Mouse (Mus musculus) C2C12 (cell line): ENCODE measurements around the gene Cep89. TPM values are rescaled to one million over a fixed set of nuclear protein-coding genes. Genes with fewer than 3 reads are reported as not detected.

Source experiments
- H3K27me3 ChIP-seq: one replicate; pipeline ENCODE4 v1.6.1; 2011; ENCODE audit not compliant: control insufficient read depth, insufficient read depth, insufficient read length
- H3K36me3 ChIP-seq: one replicate; pipeline ENCODE4 v1.6.1; 2011; ENCODE audit not compliant: control insufficient read depth, insufficient read depth
- H3K4me3 ChIP-seq: one replicate; pipeline ENCODE4 v1.5.1; 2011; ENCODE audit warnings: mild to moderate bottlenecking, control low read depth; ENCODE audit not compliant: poor library complexity, insufficient read depth, severe bottlenecking
- H3K79me2 ChIP-seq: one replicate; pipeline ENCODE4 v1.6.1; 2011; ENCODE audit not compliant: control insufficient read depth, insufficient read depth
- H3K79me3 ChIP-seq: one replicate; pipeline ENCODE4 v1.6.1; 2011; ENCODE audit warnings: low read depth, control low read depth
- H3ac ChIP-seq: one replicate; pipeline ENCODE3; 2011; ENCODE audit warnings: low read depth; ENCODE audit not compliant: control insufficient read depth, insufficient read length
- CEBPB ChIP-seq: IDR thresholded peaks from one replicate; pipeline ENCODE4 v1.6.1; 2011; ENCODE audit warnings: low read depth, mild to moderate bottlenecking, control low read depth, moderate library complexity
- CTCF ChIP-seq: IDR thresholded peaks from one replicate; pipeline ENCODE4 v1.5.1; 2011; ENCODE audit not compliant: control insufficient read depth, insufficient read depth, insufficient read length
- FOSL1 ChIP-seq: IDR thresholded peaks from one replicate; pipeline ENCODE4 v1.8.0; 2011; ENCODE audit warnings: mild to moderate bottlenecking, low read length; ENCODE audit not compliant: poor library complexity, insufficient read depth, severe bottlenecking
- MAX ChIP-seq: IDR thresholded peaks from one replicate; pipeline ENCODE4 v1.6.1; 2011; ENCODE audit warnings: mild to moderate bottlenecking, control low read depth
- MYOD1 ChIP-seq: IDR thresholded peaks from one replicate; pipeline ENCODE4 v1.6.1; 2011; ENCODE audit warnings: low read depth; ENCODE audit not compliant: control insufficient read depth, insufficient read length
- MYOG ChIP-seq: IDR thresholded peaks from one replicate; pipeline ENCODE4 v1.6.1; 2011; ENCODE audit not compliant: control insufficient read depth, insufficient read length; ENCODE audit errors: extremely low read depth
- USF1 ChIP-seq: IDR thresholded peaks from one replicate; pipeline ENCODE4 v1.6.1; 2011; ENCODE audit warnings: low read depth, mild to moderate bottlenecking, control low read depth, moderate library complexity
- polyA plus RNA-seq: library from polyadenylated mRNA; unstranded; fragments of >200 nt; fragmentation: generic; extraction: Trizol; gene quantifications from one replicate; pipeline ENCODE4 v1.2.1, GENCODE M21; 2012; ENCODE audit warnings: missing spikeins

The Cep89 gene
- polyA plus RNA-seq, 1 experiment: 20.5 TPM

DNA sequence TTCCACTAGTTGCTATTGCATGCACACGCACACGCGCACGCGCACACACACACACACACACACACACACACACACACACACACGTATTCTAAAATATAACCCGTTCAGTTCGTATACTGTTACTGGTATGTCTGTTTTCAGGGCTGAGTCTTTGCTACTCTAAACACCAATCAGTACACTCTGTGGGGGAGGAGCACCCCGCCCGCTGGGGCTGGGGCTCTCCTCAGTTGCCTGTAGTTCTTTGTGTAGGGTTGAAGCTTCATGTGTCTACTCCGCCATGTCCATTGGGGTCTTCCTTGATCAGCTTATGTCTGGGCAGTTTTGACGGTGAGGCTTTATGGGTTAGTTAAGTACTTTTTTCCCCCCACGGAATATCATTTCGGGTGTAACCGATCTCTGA is 43.5 kb upstream of the Cep89 start:
- H3K27me3 ChIP-seq: no peaks in the 10 kb centered on the region
- TF ChIP-seq MYOD1 (no peak), CTCF (no peak), CEBPB (no peak), USF1 (no peak), MAX (no peak), FOSL1 (no peak), MYOG (no peak)
- no peaks in the 10 kb centered on the region for H3K79me3 ChIP-seq
- no peak overlapping the region for H3K4me3 ChIP-seq
- H3K36me3 ChIP-seq: no peaks in the 10 kb centered on the region
- H3ac ChIP-seq: no peak overlapping the region
- H3K79me2 ChIP-seq: no peaks in the 10 kb centered on the region

DNA sequence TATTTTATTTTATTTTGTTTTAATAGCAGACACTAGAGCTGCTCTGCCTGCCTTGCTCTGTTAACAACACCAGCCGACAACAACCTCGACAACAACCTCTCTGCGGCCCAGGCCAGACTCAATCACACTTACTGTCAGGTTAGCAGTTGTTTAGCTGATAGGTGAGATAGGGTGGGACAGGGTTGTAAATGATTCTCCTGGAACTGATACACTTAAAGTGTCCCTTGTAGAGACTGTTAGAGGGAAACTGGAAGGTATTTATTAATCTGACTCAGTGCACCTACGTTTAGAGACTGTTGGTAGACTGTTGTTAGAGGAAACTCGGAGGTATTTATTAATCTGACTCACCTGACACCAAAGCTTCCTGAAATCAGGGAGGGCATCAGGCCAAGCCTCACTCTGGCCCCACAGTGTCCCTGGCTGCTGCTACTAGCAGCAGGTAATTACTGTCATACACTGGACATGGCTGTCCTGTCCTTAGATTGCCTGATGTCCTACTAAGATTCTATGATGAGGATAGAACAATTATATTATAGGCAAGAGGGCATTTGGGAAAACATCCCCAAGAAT is 41.4 kb upstream of the Cep89 start:
- no peaks in the 10 kb centered on the region for H3K79me2 ChIP-seq
- no peaks in the 10 kb centered on the region for H3K36me3 ChIP-seq
- no peak overlapping the region for H3ac ChIP-seq
- H3K4me3 ChIP-seq: no peak overlapping the region
- H3K79me3 ChIP-seq: no peaks in the 10 kb centered on the region
- H3K27me3 ChIP-seq: no peaks in the 10 kb centered on the region
- TF ChIP-seq MYOD1 (no peak), USF1 (no peak), MAX (no peak), CEBPB (no peak), FOSL1 (no peak), MYOG (no peak)

DNA sequence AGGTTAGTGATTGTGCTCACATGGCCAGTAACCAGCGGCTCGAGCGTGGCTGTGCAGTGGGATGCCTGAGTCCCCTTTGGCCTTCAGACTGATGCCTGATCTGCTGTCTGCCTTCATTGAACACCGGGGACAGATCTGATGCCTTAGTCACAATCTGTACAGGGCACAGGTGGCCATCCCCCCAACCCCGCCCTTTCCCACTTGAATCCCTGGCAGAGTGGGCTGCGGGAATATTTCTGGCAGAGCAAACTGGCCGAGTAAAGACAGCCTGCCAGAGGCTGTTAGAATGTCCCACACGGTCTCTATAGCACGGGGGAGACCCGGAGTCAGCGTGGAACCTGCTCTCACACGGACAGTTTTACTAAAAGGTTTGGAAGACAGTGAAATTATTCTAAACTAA is 39.2 kb upstream of the Cep89 start:
- no peak overlapping the region for H3ac ChIP-seq
- no peaks in the 10 kb centered on the region for H3K36me3 ChIP-seq
- H3K79me2 ChIP-seq: no peaks in the 10 kb centered on the region
- H3K79me3 ChIP-seq: no peaks in the 10 kb centered on the region
- no peak for TF ChIP-seq CTCF
- no peak for TF ChIP-seq FOSL1
- no peak for TF ChIP-seq USF1
- TF ChIP-seq CEBPB: no peak
- no peak for TF ChIP-seq MYOD1
- TF ChIP-seq MAX: no peak
- no peak for TF ChIP-seq MYOG
- H3K27me3 ChIP-seq: no peaks in the 10 kb centered on the region
- H3K4me3 ChIP-seq: no peak overlapping the region

DNA sequence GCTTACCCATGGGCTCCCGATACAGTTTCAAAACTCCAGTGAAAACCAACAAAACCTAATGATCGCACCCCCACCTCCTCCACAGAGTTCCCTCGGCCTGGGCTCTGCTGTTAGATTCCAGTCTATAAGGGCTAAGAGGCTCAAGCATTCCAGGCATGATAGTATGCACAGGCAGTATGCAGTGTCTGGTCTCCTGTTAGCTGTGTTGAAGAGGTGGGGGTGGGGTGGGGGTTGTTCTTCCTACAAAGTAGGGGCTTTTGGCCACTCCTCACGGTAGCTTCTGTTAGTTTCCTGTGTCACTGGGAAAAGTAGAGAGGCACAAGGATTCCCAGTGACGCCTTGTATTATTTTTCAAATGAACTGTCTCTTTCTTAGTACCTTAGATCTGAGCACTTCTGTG is 34.6 kb upstream of the Cep89 start:
- Histone ChIP-seq H3ac (no peak overlapping the region), H3K36me3 (no peaks in the 10 kb centered on the region), H3K27me3 (no peaks in the 10 kb centered on the region), H3K79me2 (no peaks in the 10 kb centered on the region), H3K4me3 (no peak overlapping the region), H3K79me3 (no peaks in the 10 kb centered on the region)
- TF ChIP-seq USF1: no peak
- TF ChIP-seq MYOD1: no peak
- no peak for TF ChIP-seq CEBPB
- TF ChIP-seq CTCF: no peak
- no peak for TF ChIP-seq MAX
- no peak for TF ChIP-seq MYOG
- no peak for TF ChIP-seq FOSL1

DNA sequence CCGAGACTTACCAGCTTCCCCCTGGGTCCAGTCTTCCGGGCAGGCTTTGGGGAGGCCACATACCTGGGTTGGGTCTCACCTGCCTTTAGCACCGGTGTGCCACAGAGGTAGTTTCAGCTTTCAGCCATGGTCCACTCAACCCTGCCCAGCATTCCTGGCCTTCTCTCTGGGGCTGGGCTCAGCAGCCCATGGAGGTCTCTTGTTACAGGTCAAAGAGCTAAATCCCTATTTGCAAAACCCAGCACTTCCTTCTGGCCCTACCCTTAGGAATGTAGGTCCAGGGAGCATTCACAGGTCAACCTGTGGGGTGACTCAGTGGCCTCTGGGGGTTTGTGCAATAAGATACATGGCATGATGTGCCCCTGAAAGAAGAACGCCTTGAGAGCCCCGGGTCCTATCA is 34.0 kb upstream of the Cep89 start:
- Histone ChIP-seq H3K36me3 (no peaks in the 10 kb centered on the region), H3K79me2 (no peaks in the 10 kb centered on the region), H3K4me3 (no peak overlapping the region), H3K27me3 (no peaks in the 10 kb centered on the region), H3ac (no peak overlapping the region), H3K79me3 (no peaks in the 10 kb centered on the region)
- TF ChIP-seq MAX: no peak
- no peak for TF ChIP-seq FOSL1
- peak; percentile 69 for TF ChIP-seq CEBPB
- no peak for TF ChIP-seq CTCF

DNA sequence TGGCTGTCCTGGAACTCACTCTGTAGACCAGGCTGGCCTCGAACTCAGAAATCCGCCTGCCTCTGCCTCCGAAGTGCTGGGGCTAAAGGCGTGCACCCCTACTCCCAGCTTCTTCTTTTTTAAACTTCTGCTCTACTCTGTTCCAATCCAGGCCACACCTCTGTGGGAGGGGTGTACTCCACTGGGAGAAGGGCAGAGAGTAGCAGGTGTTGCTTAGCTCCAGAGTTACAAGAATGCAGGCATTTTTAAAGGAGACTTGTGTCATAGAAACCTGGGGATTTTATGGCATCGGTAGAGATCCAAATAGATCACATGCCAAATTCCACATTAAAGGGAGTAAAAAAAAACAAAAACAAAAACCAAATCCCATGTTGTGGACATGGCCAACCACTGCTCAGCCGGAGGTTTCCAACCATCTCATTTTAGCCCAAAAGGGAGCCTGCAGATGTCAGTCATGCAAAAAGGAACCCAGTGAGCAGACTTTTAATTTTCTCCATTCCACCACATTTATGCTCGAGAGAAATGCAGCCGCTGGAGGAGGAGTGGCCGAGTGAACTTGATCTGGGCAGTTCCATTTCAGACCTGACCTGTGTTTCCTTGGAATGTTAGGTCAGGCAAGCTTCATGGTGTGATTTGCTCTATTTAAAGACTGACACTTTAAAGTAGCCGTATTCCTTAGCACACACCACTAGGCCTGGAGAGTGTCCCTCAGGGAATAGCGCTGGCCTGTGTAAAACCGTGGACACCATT is 31.5 kb upstream of the Cep89 start:
- Histone ChIP-seq H3ac (no peak overlapping the region), H3K4me3 (no peak overlapping the region)

More for the DNA sequence above, 31.5 kb upstream of the Cep89 start:
- no peaks in the 10 kb centered on the region for H3K79me2 ChIP-seq
- no peaks in the 10 kb centered on the region for H3K79me3 ChIP-seq
- no peak for TF ChIP-seq MYOG
- TF ChIP-seq MYOD1: no peak
- TF ChIP-seq CTCF: no peak
- TF ChIP-seq USF1: no peak
- TF ChIP-seq FOSL1: no peak
- no peak for TF ChIP-seq CEBPB
- no peak for TF ChIP-seq MAX
- H3K27me3 ChIP-seq: no peaks in the 10 kb centered on the region
- no peaks in the 10 kb centered on the region for H3K36me3 ChIP-seq
